Mouse (Mus musculus) neural tube, embryonic 15.5 days (tissue): Measurements from ENCODE around the gene Leng1. TPM values are rescaled to one million over a fixed set of nuclear protein-coding genes. Genes with fewer than 3 reads are reported as not detected.
"Not testable (repeated sequence)": the region's sequence is repeated elsewhere in the genome, so short reads cannot be mapped to it uniquely, and the experiment has no call there.

Experiments
- ATAC-seq: fragments of 200-750 bp; cut with Nextera tagmentation; 2 replicates; pipeline ENCODE4 v1.8.0; 2017; ENCODE audit warnings: mild to moderate bottlenecking, moderate TSS enrichment, moderate library complexity; ENCODE audit not compliant: low FRiP score
- H3K27ac ChIP-seq: fragments of 300-500 bp; sonication (generic); replicated peaks from 2 replicates; pipeline ENCODE4 v1.5.1; 2015; ENCODE audit warnings: mild to moderate bottlenecking, inconsistent platforms
- H3K27me3 ChIP-seq: fragments of 300-500 bp; sonication (generic); replicated peaks from 2 replicates; pipeline ENCODE4 v1.6.1; 2015; ENCODE audit warnings: inconsistent platforms
- H3K36me3 ChIP-seq: fragments of 300-500 bp; sonication (generic); 2 replicates; pipeline ENCODE4 v1.6.1; 2015; ENCODE audit warnings: inconsistent platforms
- H3K4me1 ChIP-seq: fragments of 300-500 bp; sonication (generic); 2 replicates; pipeline ENCODE4 v1.6.1; 2015; ENCODE audit warnings: inconsistent platforms
- H3K4me2 ChIP-seq: fragments of 300-500 bp; sonication (generic); 2 replicates; pipeline ENCODE4 v1.6.1; 2015; ENCODE audit warnings: inconsistent platforms, mild to moderate bottlenecking, moderate library complexity
- H3K4me3 ChIP-seq: fragments of 300-500 bp; sonication (generic); replicated peaks from 2 replicates; pipeline ENCODE4 v1.5.1; 2015; ENCODE audit warnings: mild to moderate bottlenecking, inconsistent platforms
- H3K9ac ChIP-seq: fragments of 300-500 bp; sonication (generic); replicated peaks from 2 replicates; pipeline ENCODE4 v1.6.1; 2015; ENCODE audit warnings: mild to moderate bottlenecking, inconsistent platforms
- H3K9me3 ChIP-seq: fragments of 300-500 bp; sonication (generic); replicated peaks from 2 replicates; pipeline ENCODE4 v1.6.1; 2016; ENCODE audit warnings: inconsistent platforms
- WGBS: fragments of 180-500 bp; shearing (Covaris S2); methylation state at CpG from one replicate; pipeline ENCODE4 v1.1.7; 2015; ENCODE audit warnings: mixed read lengths; 5-methylcytosine and 5-hydroxymethylcytosine counted together
- polyA plus RNA-seq: library from polyadenylated mRNA; unstranded; fragments of >200 nt; fragmentation: Nextera tagmentation; extraction: Ambion mirVana; gene quantifications from 2 replicates; pipeline ENCODE4 v1.2.1, GENCODE M21; 2015

Gene Leng1
- polyA plus RNA-seq, 1 experiment from 2014 or later: 15.3 TPM

- peaks cover 38% of the 10 kb centered on the region for H3K36me3 ChIP-seq
- H3K9ac ChIP-seq: peak overlapping the region; percentile 74
- WGBS: 3% methylated on average over 20 of the region's 20 CpGs
- H3K27me3 ChIP-seq: no peaks in the 10 kb centered on the region
- peak overlapping the region; percentile 95 for H3K27ac ChIP-seq
- H3K4me1 ChIP-seq: peaks cover 23% of the 10 kb centered on the region
- H3K4me3 ChIP-seq: peak overlapping the region; percentile 77
- peak; percentile 73 for ATAC-seq
- H3K9me3 ChIP-seq: no peaks in the 10 kb centered on the region
- H3K4me2 ChIP-seq: peak overlapping the region; percentile 78
These were observed 38.8 kb upstream of the Leng1 start for GRCm38 (mm10) chr7:3704475-3704874.

DNA sequence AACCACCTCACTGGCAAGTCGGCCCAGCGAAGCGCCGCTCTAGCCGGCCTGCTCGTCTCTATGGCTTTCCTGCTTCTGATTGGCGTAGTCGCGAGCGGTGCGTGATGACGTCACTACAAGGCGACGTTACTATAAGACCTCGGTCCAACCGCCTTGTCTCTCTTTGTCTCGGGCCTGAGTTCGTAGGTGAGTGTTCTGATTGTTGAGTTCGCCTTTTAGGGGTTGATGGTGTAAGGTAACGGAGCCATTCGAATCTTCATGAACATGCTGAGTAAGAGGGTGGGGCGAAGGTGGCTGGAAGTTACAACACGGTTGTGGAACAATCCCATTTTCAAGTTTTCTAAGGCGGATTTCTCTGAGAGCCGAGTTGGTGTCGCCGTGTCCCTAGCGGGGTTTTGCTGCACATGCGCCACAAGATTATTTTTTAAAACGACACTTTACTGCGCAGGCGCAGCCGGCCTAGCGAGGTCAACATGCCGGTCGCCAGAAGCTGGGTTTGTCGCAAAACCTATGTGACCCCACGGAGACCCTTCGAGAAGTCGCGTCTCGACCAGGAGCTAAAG is 38.3 kb upstream of the Leng1 start, which contains the start of gene Rps9:
Gene Rps9, plus strand, starts transcription at position 115 of the 563 bp plus-strand sequence.
- H3K4me1 ChIP-seq: peaks cover 23% of the 10 kb centered on the region
- peak; percentile 95 for ATAC-seq
- H3K4me2 ChIP-seq: peak within 1 kb of the TSS; percentile 78
- no peaks in the 10 kb centered on the region for H3K27me3 ChIP-seq
- H3K9me3 ChIP-seq: no peaks in the 10 kb centered on the region
- WGBS: 1% methylated on average over 42 of the region's 42 CpGs
- peaks cover 38% of the 10 kb centered on the region for H3K36me3 ChIP-seq
- H3K27ac ChIP-seq: peak within 1 kb of the TSS; percentile 95
- peak within 1 kb of the TSS; percentile 74 for H3K9ac ChIP-seq
- peak within 1 kb of the TSS; percentile 77 for H3K4me3 ChIP-seq

- Histone ChIP-seq H3K27me3 (no peaks in the 10 kb centered on the region), H3K36me3 (peaks cover 43% of the 10 kb centered on the region), H3K4me1 (peaks cover 23% of the 10 kb centered on the region), H3K4me2 (peak overlapping the region; percentile 78), H3K9me3 (no peaks in the 10 kb centered on the region), H3K27ac (peak overlapping the region; percentile 95), H3K9ac (peak overlapping the region; percentile 74), H3K4me3 (peak overlapping the region; percentile 77)
- WGBS: 19% methylated on average over 6 of the region's 6 CpGs
- ATAC-seq: peak; percentile 36; the same call in 1 of the 2 replicates
These were observed 37.7 kb upstream of the Leng1 start for GRCm38 (mm10) chr7:3703148-3703878.

- H3K4me3 ChIP-seq: no peak overlapping the region
- no peak for ATAC-seq
- WGBS: 91% methylated on average over 6 of the region's 6 CpGs
- H3K27ac ChIP-seq: no peak overlapping the region
- H3K4me1 ChIP-seq: peaks cover 22% of the 10 kb centered on the region
- H3K9me3 ChIP-seq: no peaks in the 10 kb centered on the region
- H3K9ac ChIP-seq: no peak overlapping the region
- H3K27me3 ChIP-seq: no peaks in the 10 kb centered on the region
- H3K36me3 ChIP-seq: peaks cover 46% of the 10 kb centered on the region
- H3K4me2 ChIP-seq: no peak overlapping the region
These were observed 32.8 kb upstream of the Leng1 start for GRCm38 (mm10) chr7:3698471-3698870.

- ATAC-seq, H3K9me3 ChIP-seq, H3K27me3 ChIP-seq: not testable (repeated sequence)
- peak overlapping the region; percentile 79 for H3K4me2 ChIP-seq
- peak overlapping the region; percentile 69 for H3K4me3 ChIP-seq
- H3K9ac ChIP-seq: peak overlapping the region; percentile 81
- H3K36me3 ChIP-seq: peaks cover 31% of the 10 kb centered on the region
- H3K27ac ChIP-seq: peak overlapping the region; percentile 96
- 4% methylated on average over 9 of the region's 9 CpGs for WGBS
- peaks cover 42% of the 10 kb centered on the region for H3K4me1 ChIP-seq
These were observed 29.3 kb upstream of the Leng1 start for GRCm38 (mm10) chr7:3694949-3695305.

DNA sequence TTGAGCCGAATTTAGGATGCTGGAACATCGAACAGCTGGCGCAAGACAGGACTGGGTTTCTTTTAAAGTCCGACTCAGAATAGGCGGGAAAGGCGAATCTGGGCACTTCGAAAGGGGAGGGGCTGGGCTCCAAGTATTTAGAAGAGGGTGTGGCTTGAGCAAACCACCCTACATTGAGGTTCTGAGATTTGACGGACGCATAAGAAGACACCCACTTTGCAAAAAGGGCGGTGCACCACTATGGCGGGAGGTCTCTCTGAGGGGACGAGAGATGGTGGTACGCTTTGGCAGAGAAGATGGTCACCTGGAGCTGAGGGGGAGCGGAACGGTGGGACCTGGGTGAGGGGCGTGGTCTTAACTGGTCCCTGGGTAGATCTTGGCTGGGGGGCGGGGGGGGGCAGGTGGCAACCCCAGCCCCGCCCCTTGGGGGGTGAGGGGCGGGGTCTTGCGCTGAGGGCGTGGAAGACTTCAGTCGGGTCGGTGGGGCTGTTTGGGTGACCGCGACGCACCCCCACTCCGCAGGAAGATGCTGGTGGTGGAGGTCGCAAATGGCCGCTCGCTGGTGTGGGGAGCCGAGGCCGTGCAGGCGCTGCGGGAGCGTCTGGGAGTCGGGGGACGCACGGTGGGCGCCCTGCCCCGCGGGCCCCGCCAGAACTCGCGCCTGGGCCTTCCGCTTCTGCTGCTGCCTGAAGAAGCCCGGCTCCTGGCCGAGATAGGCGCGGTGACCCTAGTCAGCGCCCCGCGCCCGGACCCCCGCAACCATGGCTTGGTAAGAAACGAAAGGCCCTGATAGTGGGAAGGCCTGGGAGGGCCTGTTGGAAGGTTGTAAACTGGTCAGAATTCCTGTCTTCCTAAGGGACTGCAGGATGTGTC is 28.7 kb upstream of the Leng1 start:
- WGBS: under 1% methylated on average over 51 of the region's 55 CpGs
- Histone ChIP-seq H3K9ac (peak overlapping the region; percentile 81), H3K4me2 (peak overlapping the region; percentile 79), H3K4me1 (peaks cover 42% of the 10 kb centered on the region), H3K27me3 (no peaks in the 10 kb centered on the region), H3K27ac (peak overlapping the region; percentile 96), H3K36me3 (peaks cover 30% of the 10 kb centered on the region), H3K4me3 (peak overlapping the region; percentile 69), H3K9me3 (no peaks in the 10 kb centered on the region)
- peak; percentile 48 for ATAC-seq

- Histone ChIP-seq H3K4me3 (peak overlapping the region; percentile 69), H3K4me2 (peak overlapping the region; percentile 79), H3K9ac (peak overlapping the region; percentile 81), H3K27ac (peak overlapping the region; percentile 96), H3K4me1 (peaks cover 42% of the 10 kb centered on the region), H3K36me3 (peaks cover 29% of the 10 kb centered on the region), H3K9me3 (no peaks in the 10 kb centered on the region), H3K27me3 (no peaks in the 10 kb centered on the region)
- whole genome bisulfite sequencing: under 1% methylated on average over 18 of the region's 18 CpGs
- no peak for ATAC-seq
These were observed 28.1 kb upstream of the Leng1 start for GRCm38 (mm10) chr7:3693809-3694075.

DNA sequence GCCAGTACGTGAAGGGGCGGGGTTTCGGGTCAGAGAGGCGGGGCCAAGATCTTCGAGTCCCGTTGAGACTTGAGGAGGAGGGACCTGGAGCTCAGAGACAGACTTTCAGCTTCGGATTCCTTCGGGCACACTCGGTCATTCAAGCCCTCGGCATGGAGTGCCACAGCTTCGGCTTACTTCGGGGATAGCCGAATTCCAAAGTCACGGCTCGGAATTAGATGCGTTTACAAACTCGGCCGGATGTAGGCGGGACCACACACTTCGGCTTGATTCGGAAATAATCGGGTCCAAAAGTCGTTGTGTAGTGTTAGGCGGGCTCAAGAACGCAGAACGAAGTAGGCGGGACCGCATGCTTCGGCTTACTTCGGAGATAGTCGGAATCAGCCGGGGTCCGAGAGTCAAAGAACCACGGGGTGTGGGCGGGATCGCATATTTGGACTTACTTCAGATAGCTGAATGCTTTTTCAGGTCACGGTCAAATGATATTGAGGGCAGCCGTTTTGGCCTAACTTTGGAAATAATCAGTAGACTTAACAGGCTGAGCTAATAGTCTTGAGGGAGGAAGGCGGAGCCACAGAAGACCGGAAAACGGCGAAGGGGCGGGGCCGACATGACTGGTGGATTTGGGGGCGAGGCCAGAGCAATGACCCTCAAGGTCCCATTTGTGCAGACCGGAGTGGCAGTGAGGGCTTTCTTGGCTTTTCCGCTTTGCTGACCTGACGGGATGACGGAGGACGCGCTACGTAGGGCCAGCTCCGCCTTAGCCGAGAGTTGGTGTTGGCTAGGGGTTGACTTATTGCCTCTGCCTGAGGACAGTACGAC is 27.6 kb upstream of the Leng1 start, which contains the start of gene Mboat7:
Gene Mboat7, minus strand, starts transcription at position 537 of the 822 bp plus-strand sequence.
- peak; percentile 92 for ATAC-seq
- H3K36me3 ChIP-seq: peaks cover 28% of the 10 kb centered on the region
- no peaks in the 10 kb centered on the region for H3K27me3 ChIP-seq
- peak within 1 kb of the TSS; percentile 69 for H3K4me3 ChIP-seq
- peak within 1 kb of the TSS; percentile 81 for H3K9ac ChIP-seq
- peaks cover 42% of the 10 kb centered on the region for H3K4me1 ChIP-seq
- H3K27ac ChIP-seq: peak within 1 kb of the TSS; percentile 96
- peak within 1 kb of the TSS; percentile 79 for H3K4me2 ChIP-seq
- no peaks in the 10 kb centered on the region for H3K9me3 ChIP-seq
- WGBS: under 1% methylated on average over 55 of the region's 55 CpGs

- H3K36me3 ChIP-seq: peaks cover 26% of the 10 kb centered on the region
- peak within 1 kb of the TSS; percentile 79 for H3K4me2 ChIP-seq
- under 1% methylated on average over 49 of the region's 49 CpGs for WGBS
- peak within 1 kb of the TSS; percentile 81 for H3K9ac ChIP-seq
- H3K27ac ChIP-seq: peak within 1 kb of the TSS; percentile 96
- no peaks in the 10 kb centered on the region for H3K27me3 ChIP-seq
- peaks cover 37% of the 10 kb centered on the region for H3K4me1 ChIP-seq
- H3K4me3 ChIP-seq: peak within 1 kb of the TSS; percentile 69
- H3K9me3 ChIP-seq: no peaks in the 10 kb centered on the region
- ATAC-seq: no peak
These were observed 26.8 kb upstream of the Leng1 start, which contains the start of gene Tsen34 for GRCm38 (mm10) chr7:3692382-3692986. Gene Tsen34, plus strand, starts transcription at chr7:3692863.

DNA sequence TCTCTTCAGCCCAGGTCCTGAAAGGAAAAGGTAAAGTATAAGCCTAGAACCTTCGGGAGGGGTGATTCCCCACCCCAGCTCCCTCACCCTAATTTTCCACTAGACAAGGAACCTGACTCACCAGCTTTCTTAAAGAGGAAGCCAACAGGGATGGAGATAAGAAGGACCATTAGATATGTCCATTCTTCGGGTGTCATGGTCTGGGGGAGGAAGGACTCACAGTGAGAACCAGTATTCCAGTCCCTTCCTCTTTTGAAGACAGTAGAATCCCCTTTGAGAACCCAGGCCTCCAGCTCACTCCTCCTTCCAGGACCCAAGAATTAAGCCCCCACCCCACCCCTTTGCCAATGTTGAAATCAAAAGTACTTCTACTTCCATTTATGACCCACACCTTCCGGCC is 26.3 kb upstream of the Leng1 start:
- Histone ChIP-seq H3K9me3 (no peaks in the 10 kb centered on the region), H3K36me3 (peaks cover 27% of the 10 kb centered on the region), H3K9ac (peak overlapping the region; percentile 81), H3K4me1 (peaks cover 36% of the 10 kb centered on the region), H3K27me3 (no peaks in the 10 kb centered on the region), H3K4me2 (peak overlapping the region; percentile 79), H3K4me3 (peak overlapping the region; percentile 69), H3K27ac (peak overlapping the region; percentile 96)
- 32% methylated on average over 3 of the region's 3 CpGs for WGBS
- no peak for ATAC-seq
